In the genomic region with DNA sequence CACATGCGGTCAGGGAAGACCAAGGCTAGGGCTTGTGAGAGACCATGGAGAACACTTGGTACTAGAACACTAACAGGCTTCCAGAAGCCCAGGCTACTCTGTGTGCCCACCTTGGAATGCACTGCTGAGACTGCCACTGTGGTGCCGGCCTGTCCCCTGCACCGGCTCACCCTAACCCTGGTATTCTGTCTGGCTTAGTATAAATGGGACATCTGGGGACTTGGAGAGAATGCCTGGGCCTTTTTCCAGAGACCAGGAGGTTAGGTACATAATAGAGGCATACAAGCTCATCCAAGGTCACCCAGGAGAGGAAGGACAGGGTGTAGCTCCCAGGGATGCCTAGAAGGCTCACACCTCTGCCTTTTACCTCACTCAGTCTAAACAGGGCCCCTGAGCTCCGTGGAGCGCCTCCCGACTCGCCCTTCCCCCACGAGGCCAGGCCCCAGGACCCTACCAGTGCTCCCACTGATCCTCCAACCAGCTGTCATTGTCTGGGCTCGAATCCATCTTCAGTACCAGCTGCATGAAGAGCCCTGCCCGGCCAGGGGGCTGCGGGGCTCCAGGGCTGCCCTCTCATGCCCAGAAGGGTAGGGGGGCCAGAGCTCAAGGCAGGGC, we compare ENCODE assay signal across 8 mouse cellular contexts. TPM values are rescaled to one million over a fixed set of nuclear protein-coding genes. Genes with fewer than 3 reads are reported as not detected.
DNase-seq lines count a peak whose midpoint lies in the region; ATAC-seq and TF ChIP-seq lines count a peak whose summit lies in the region.

No protein-coding gene starts in this region.

- no peak for TF ChIP-seq CTCF in kidney, postnatal 0 days (IDR thresholded peaks at IDR 0.05; ENCODE audit: low read depth)
- TF ChIP-seq CTCF in midbrain, postnatal 0 days (IDR thresholded peaks at IDR 0.05): no peak

- 0 out of 2 replicates have a peak, but pooled peaks cover 1% of the 10 kb centered on the region for H3K36me3 ChIP-seq in kidney, postnatal 0 days (ENCODE audit: insufficient read depth, low read length)
- peaks cover 5% of the 10 kb centered on the region for H3K36me3 ChIP-seq in embryonic facial prominence, embryonic 13.5 days
- H3K36me3 ChIP-seq in hindbrain, embryonic 16.5 days (ENCODE audit: control insufficient read depth, insufficient read depth, low read length): peaks cover 8% of the 10 kb centered on the region
- H3K36me3 ChIP-seq in midbrain, postnatal 0 days (ENCODE audit: insufficient read depth, low read length): peaks cover 9% of the 10 kb centered on the region

- H3K27me3 ChIP-seq in kidney, postnatal 0 days (ENCODE audit: insufficient read depth, low read length): no peaks in the 10 kb centered on the region; the same call in 1 of the 2 replicates
- no peaks in the 10 kb centered on the region for H3K27me3 ChIP-seq in embryonic facial prominence, embryonic 13.5 days
- H3K27me3 ChIP-seq in hindbrain, embryonic 16.5 days (replicated peaks; ENCODE audit: control insufficient read depth, insufficient read depth, low read length): no peaks in the 10 kb centered on the region
- H3K27me3 ChIP-seq in midbrain, postnatal 0 days (ENCODE audit: insufficient read depth, low read length): no peaks in the 10 kb centered on the region

- no peak for DNase-seq in kidney, postnatal 0 days (ENCODE audit: low spot score)
- no peak for DNase-seq in kidney, adult 9 months
- DNase-seq in midbrain, postnatal 0 days (ENCODE audit: low spot score): no peak
- no peak for DNase-seq in urinary bladder, postnatal 4 days (ENCODE audit: low spot score in 2 of 2)
- DNase-seq in ovary, adult 18-20 months (ENCODE audit: low spot score): no peak
- no peak for DNase-seq in adipocyte (ENCODE audit: low spot score)

- peak overlapping the region; percentile 24 for H3K4me3 ChIP-seq in kidney, postnatal 0 days (replicated peaks; ENCODE audit: low read depth, low read length)
- peak overlapping the region; percentile 40 for H3K4me3 ChIP-seq in embryonic facial prominence, embryonic 13.5 days
- H3K4me3 ChIP-seq in hindbrain, embryonic 16.5 days (ENCODE audit: low read length): peak overlapping the region; percentile 28
- H3K4me3 ChIP-seq in midbrain, postnatal 0 days (ENCODE audit: low read depth, low read length): peak overlapping the region; percentile 23

- peaks cover 31% of the 10 kb centered on the region for H3K4me1 ChIP-seq in kidney, postnatal 0 days (replicated peaks; ENCODE audit: insufficient read depth, low read length)
- H3K4me1 ChIP-seq in embryonic facial prominence, embryonic 13.5 days: peaks cover 49% of the 10 kb centered on the region
- peaks cover 54% of the 10 kb centered on the region for H3K4me1 ChIP-seq in hindbrain, embryonic 16.5 days (ENCODE audit: control insufficient read depth, insufficient read depth, low read depth, low read length)
- H3K4me1 ChIP-seq in midbrain, postnatal 0 days (ENCODE audit: insufficient read depth, low read length): peaks cover 16% of the 10 kb centered on the region

- 23% methylated on average over 11 of the region's 11 CpGs for WGBS in kidney, postnatal 0 days
- 27% methylated on average over 11 of the region's 11 CpGs for WGBS in embryonic facial prominence, embryonic 13.5 days
- 16% methylated on average over 11 of the region's 11 CpGs for whole genome bisulfite sequencing in hindbrain, embryonic 16.5 days
- WGBS in midbrain, postnatal 0 days: 17% methylated on average over 11 of the region's 11 CpGs

- H3K9me3 ChIP-seq in kidney, postnatal 0 days (replicated peaks; ENCODE audit: low read length): no peaks in the 10 kb centered on the region
- H3K9me3 ChIP-seq in embryonic facial prominence, embryonic 13.5 days: no peaks in the 10 kb centered on the region
- H3K9me3 ChIP-seq in hindbrain, embryonic 16.5 days (ENCODE audit: control insufficient read depth, low read length): no peaks in the 10 kb centered on the region
- no peaks in the 10 kb centered on the region for H3K9me3 ChIP-seq in midbrain, postnatal 0 days (ENCODE audit: low read length)

- no peak for ATAC-seq in kidney, postnatal 0 days (replicated peaks; ENCODE audit: low FRiP score, low read depth)
- ATAC-seq in embryonic facial prominence, embryonic 13.5 days (ENCODE audit: insufficient number of reproducible peaks, insufficient read depth, low FRiP score, low TSS enrichment, low read depth): no peak
- ATAC-seq in hindbrain, embryonic 16.5 days: 0 out of 2 replicates have a peak, but pooled peaks have one; percentile 1
- 0 out of 2 replicates have a peak, but pooled peaks have one; percentile 1 for ATAC-seq in midbrain, postnatal 0 days (ENCODE audit: low FRiP score)

- H3K27ac ChIP-seq in kidney, postnatal 0 days: peak overlapping the region; percentile 73
- peak overlapping the region; percentile 74 for H3K27ac ChIP-seq in embryonic facial prominence, embryonic 13.5 days
- peak overlapping the region; percentile 55 for H3K27ac ChIP-seq in hindbrain, embryonic 16.5 days (ENCODE audit: low read depth, low read length)
- H3K27ac ChIP-seq in midbrain, postnatal 0 days (ENCODE audit: low read depth, low read length): peak overlapping the region; percentile 73

- peak overlapping the region; percentile 49 for H3K9ac ChIP-seq in kidney, postnatal 0 days (ENCODE audit: low read depth, low read length)
- H3K9ac ChIP-seq in embryonic facial prominence, embryonic 13.5 days: peak overlapping the region; percentile 71
- peak overlapping the region; percentile 41 for H3K9ac ChIP-seq in hindbrain, embryonic 16.5 days (ENCODE audit: low read depth, low read length)
- peak overlapping the region; percentile 59 for H3K9ac ChIP-seq in midbrain, postnatal 0 days (replicated peaks; ENCODE audit: low read length, poor library complexity, severe bottlenecking)

- peak overlapping the region; percentile 56 for H3K4me2 ChIP-seq in kidney, postnatal 0 days (ENCODE audit: low read length)
- H3K4me2 ChIP-seq in embryonic facial prominence, embryonic 13.5 days: peak overlapping the region; percentile 66
- peak overlapping the region; percentile 49 for H3K4me2 ChIP-seq in hindbrain, embryonic 16.5 days (ENCODE audit: low read length)
- peak overlapping the region; percentile 51 for H3K4me2 ChIP-seq in midbrain, postnatal 0 days (ENCODE audit: low read depth, low read length, poor library complexity, severe bottlenecking)

RNA-seq across cellular contexts. Expression of gene Mapk8ip1, which starts 9.3 kb away (rescaled TPM):
- 25.9 and 28.2 TPM in 2 replicates for polyA plus RNA-seq in kidney, postnatal 0 days (2015; fragmentation: Nextera tagmentation; extraction: Ambion mirVana)
- polyA plus RNA-seq in embryonic facial prominence, embryonic 13.5 days (2015; fragmentation: Nextera tagmentation; extraction: Ambion mirVana): 22.0 and 23.9 TPM in 2 replicates
- polyA plus RNA-seq in hindbrain, embryonic 16.5 days (2015; fragmentation: Nextera tagmentation; extraction: Ambion mirVana): 112 and 130 TPM in 2 replicates
- 286 and 357 TPM in 2 replicates for total RNA-seq in midbrain, postnatal 0 days (2014; rRNA removed)
- polyA plus RNA-seq in midbrain, postnatal 0 days (2015; fragmentation: Nextera tagmentation; extraction: Ambion mirVana): 176 and 178 TPM in 2 replicates

RNA-seq across cellular contexts. Expression of gene 1700029I15Rik, which starts 9.5 kb away (rescaled TPM):
- 1.8 and 2.5 TPM in 2 replicates for polyA plus RNA-seq in kidney, postnatal 0 days (2015; fragmentation: Nextera tagmentation; extraction: Ambion mirVana)
- polyA plus RNA-seq in embryonic facial prominence, embryonic 13.5 days (2015; fragmentation: Nextera tagmentation; extraction: Ambion mirVana): 2.5 and 4.0 TPM in 2 replicates
- 5.8 and 7.7 TPM in 2 replicates for polyA plus RNA-seq in hindbrain, embryonic 16.5 days (2015; fragmentation: Nextera tagmentation; extraction: Ambion mirVana)
- 0.76 and 8.6 TPM in 2 replicates for total RNA-seq in midbrain, postnatal 0 days (2014; rRNA removed)
- polyA plus RNA-seq in midbrain, postnatal 0 days (2015; fragmentation: Nextera tagmentation; extraction: Ambion mirVana): 3.1 and 4.7 TPM in 2 replicates

RNA-seq across cellular contexts. Expression of gene Large2, which starts 17.1 kb away (rescaled TPM):
- polyA plus RNA-seq in kidney, postnatal 0 days (2015; fragmentation: Nextera tagmentation; extraction: Ambion mirVana): 30.6 and 34.3 TPM in 2 replicates
- polyA plus RNA-seq in embryonic facial prominence, embryonic 13.5 days (2015; fragmentation: Nextera tagmentation; extraction: Ambion mirVana): 15.2 and 16.9 TPM in 2 replicates
- 1.7 and 2.3 TPM in 2 replicates for polyA plus RNA-seq in hindbrain, embryonic 16.5 days (2015; fragmentation: Nextera tagmentation; extraction: Ambion mirVana)
- 1.4 TPM in 2 replicates for total RNA-seq in midbrain, postnatal 0 days (2014; rRNA removed)
- 1.5 and 1.6 TPM in 2 replicates for polyA plus RNA-seq in midbrain, postnatal 0 days (2015; fragmentation: Nextera tagmentation; extraction: Ambion mirVana)

RNA-seq across cellular contexts. Expression of gene Pex16, which starts 17.3 kb away (rescaled TPM):
- polyA plus RNA-seq in kidney, postnatal 0 days (2015; fragmentation: Nextera tagmentation; extraction: Ambion mirVana): 34.3 and 36.8 TPM in 2 replicates
- polyA plus RNA-seq in embryonic facial prominence, embryonic 13.5 days (2015; fragmentation: Nextera tagmentation; extraction: Ambion mirVana): 20.4 and 20.9 TPM in 2 replicates
- polyA plus RNA-seq in hindbrain, embryonic 16.5 days (2015; fragmentation: Nextera tagmentation; extraction: Ambion mirVana): 43.5 and 45.6 TPM in 2 replicates
- 23.6 and 31.8 TPM in 2 replicates for total RNA-seq in midbrain, postnatal 0 days (2014; rRNA removed)
- 43.4 and 51.5 TPM in 2 replicates for polyA plus RNA-seq in midbrain, postnatal 0 days (2015; fragmentation: Nextera tagmentation; extraction: Ambion mirVana)

RNA-seq across cellular contexts. Expression of gene Cry2, which starts 42.0 kb away (rescaled TPM):
- polyA plus RNA-seq in kidney, postnatal 0 days (2015; fragmentation: Nextera tagmentation; extraction: Ambion mirVana): 10.1 and 12.8 TPM in 2 replicates
- 22.9 and 28.2 TPM in 2 replicates for polyA plus RNA-seq in embryonic facial prominence, embryonic 13.5 days (2015; fragmentation: Nextera tagmentation; extraction: Ambion mirVana)
- polyA plus RNA-seq in hindbrain, embryonic 16.5 days (2015; fragmentation: Nextera tagmentation; extraction: Ambion mirVana): 51.4 and 53.2 TPM in 2 replicates
- 41.9 and 48.4 TPM in 2 replicates for total RNA-seq in midbrain, postnatal 0 days (2014; rRNA removed)
- polyA plus RNA-seq in midbrain, postnatal 0 days (2015; fragmentation: Nextera tagmentation; extraction: Ambion mirVana): 50.6 and 55.2 TPM in 2 replicates

Comparison
In these comparisons a context has a peak if more than half of its experiments do, and no peak if none do; other contexts are left out.
1. ATAC-seq: peak in hindbrain, embryonic 16.5 days (single experiment) and midbrain, postnatal 0 days (single experiment); none in kidney, postnatal 0 days (single experiment) and embryonic facial prominence, embryonic 13.5 days (single experiment).
2. Peak in every context shown above with its lines, with median percentiles within 50 percentile points of each other: H3K27ac ChIP-seq, H3K4me2 ChIP-seq, H3K4me3 ChIP-seq and H3K9ac ChIP-seq.